Mouse (Mus musculus) embryonic fibroblast, embryonic 13.5 days (primary cell): ENCODE measurements at regions not wholly inside any gene's neighbourhood (a gene's known extent, or its start where the extent isn't known, plus 50 kb on each side); places are given as distances from the start of the nearest gene placed in this dataset.

Experiments used
- CTCF ChIP-seq: IDR thresholded peaks from 2 replicates; pipeline ENCODE4 v1.5.1; 2011; ENCODE audit warnings: mild to moderate bottlenecking, control low read depth, low read length, moderate library complexity, borderline replicate concordance; ENCODE audit not compliant: insufficient read depth
- POLR2A ChIP-seq: IDR thresholded peaks from 2 replicates; pipeline ENCODE4 v1.6.1; 2011; ENCODE audit warnings: low read depth, mild to moderate bottlenecking, control low read depth, low read length, moderate library complexity

DNA sequence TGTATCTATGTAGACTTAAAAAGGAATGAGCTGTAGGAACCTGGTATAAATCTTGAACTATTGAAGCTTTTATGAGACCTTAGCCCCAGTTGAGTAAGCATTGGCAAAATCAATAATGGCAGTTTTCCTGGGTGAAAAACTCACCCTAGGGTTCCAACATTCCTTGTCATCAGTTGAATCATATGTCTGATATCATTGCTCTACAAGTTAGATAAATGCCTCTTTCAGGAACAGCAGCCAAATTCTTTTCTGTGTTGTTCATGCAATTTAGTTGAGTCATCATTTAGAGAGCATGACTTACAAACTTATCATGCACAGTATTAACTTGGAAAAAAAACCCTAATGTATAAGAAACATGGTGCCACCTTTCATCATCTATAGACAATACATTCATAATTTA, 128.2 kb downstream of the Gm43517 start:
- no peak for TF ChIP-seq CTCF
- TF ChIP-seq POLR2A, result no peak
